Mouse (Mus musculus) cortical plate, adult 2 months (tissue): ENCODE measurements around the gene Snx18. TPM values are rescaled to one million over a fixed set of nuclear protein-coding genes. Genes with fewer than 3 reads are reported as not detected.

ENCODE experiments used
- H3K27ac ChIP-seq: fragments of 200-500 bp; 2 replicates; pipeline ENCODE4 v1.5.1; 2012; ENCODE audit warnings: low read length, control low read depth, inconsistent platforms; ENCODE audit not compliant: insufficient read depth
- H3K4me1 ChIP-seq: fragments of 200-500 bp; 2 replicates; pipeline ENCODE4 v1.6.1; 2011; ENCODE audit warnings: low read length; ENCODE audit not compliant: control insufficient read depth, insufficient read depth
- H3K4me3 ChIP-seq: fragments of 200-500 bp; 2 replicates; pipeline ENCODE4 v1.5.1; 2011; ENCODE audit warnings: mild to moderate bottlenecking, low read length, control low read depth; ENCODE audit not compliant: insufficient read depth
- CTCF ChIP-seq: fragments of 200-500 bp; IDR thresholded peaks from 2 replicates; pipeline ENCODE4 v1.5.1; 2011; ENCODE audit warnings: mild to moderate bottlenecking, control low read depth, low read length; ENCODE audit not compliant: insufficient read depth; ENCODE audit errors: extremely low read depth
- POLR2A ChIP-seq: fragments of 200-500 bp; IDR thresholded peaks from 2 replicates; pipeline ENCODE4 v1.6.1; 2011; ENCODE audit warnings: mild to moderate bottlenecking, low read length, control low read depth; ENCODE audit not compliant: insufficient read depth; ENCODE audit errors: extremely low read depth
- polyA plus RNA-seq: library from polyadenylated mRNA; depleted of rRNA; stranded (reverse); fragments of >200 nt; gene quantifications from 2 replicates; pipeline ENCODE4 v1.2.3, GENCODE M21; 2012

Snx18 gene
- polyA plus RNA-seq, 1 experiment = 13.8 TPM

- Histone ChIP-seq H3K4me3 (no peak overlapping the region), H3K4me1 (peaks cover 13% of the 10 kb centered on the region), H3K27ac (no peak overlapping the region)
- TF ChIP-seq CTCF (no peak), POLR2A (no peak)
These were observed 18.4 kb downstream of the Snx18 start for GRCm38 (mm10) chr13:113599701-113600530.

- H3K4me1 ChIP-seq = peaks cover 10% of the 10 kb centered on the region
- H3K4me3 ChIP-seq = no peak overlapping the region
- TF ChIP-seq POLR2A = no peak
- no peak for TF ChIP-seq CTCF
- H3K27ac ChIP-seq = no peak overlapping the region
These were observed 20.7 kb downstream of the Snx18 start for GRCm38 (mm10) chr13:113597616-113598015.

GRCm38 (mm10) chr13:113596821-113597541, 21.4 kb downstream of the Snx18 start:
- H3K27ac ChIP-seq = no peak overlapping the region
- peaks cover 10% of the 10 kb centered on the region for H3K4me1 ChIP-seq
- TF ChIP-seq POLR2A = no peak
- H3K4me3 ChIP-seq = no peak overlapping the region

- Histone ChIP-seq H3K27ac (no peak overlapping the region), H3K4me3 (no peak overlapping the region), H3K4me1 (peaks cover 10% of the 10 kb centered on the region)
- TF ChIP-seq POLR2A = no peak
These were observed 22.4 kb downstream of the Snx18 start for GRCm38 (mm10) chr13:113595987-113596386.

- Histone ChIP-seq H3K4me1 (peaks cover 10% of the 10 kb centered on the region), H3K4me3 (no peak overlapping the region), H3K27ac (no peak overlapping the region)
- TF ChIP-seq CTCF (no peak), POLR2A (no peak)
These were observed 23.1 kb downstream of the Snx18 start for GRCm38 (mm10) chr13:113595219-113595618.

GRCm38 (mm10) chr13:113594361-113594760, 24.0 kb downstream of the Snx18 start:
- no peak overlapping the region for H3K27ac ChIP-seq
- H3K4me1 ChIP-seq = peaks cover 10% of the 10 kb centered on the region
- no peak for TF ChIP-seq CTCF
- TF ChIP-seq POLR2A = no peak
- no peak overlapping the region for H3K4me3 ChIP-seq

GRCm38 (mm10) chr13:113593711-113594110, 24.7 kb downstream of the Snx18 start:
- TF ChIP-seq CTCF = no peak
- TF ChIP-seq POLR2A = no peak
- H3K4me1 ChIP-seq = peaks cover 10% of the 10 kb centered on the region
- no peak overlapping the region for H3K27ac ChIP-seq
- no peak overlapping the region for H3K4me3 ChIP-seq

- Histone ChIP-seq H3K27ac (no peak overlapping the region), H3K4me1 (peaks cover 9% of the 10 kb centered on the region), H3K4me3 (no peak overlapping the region)
- TF ChIP-seq CTCF (no peak), POLR2A (no peak)
These were observed 25.6 kb downstream of the Snx18 start for GRCm38 (mm10) chr13:113592703-113593200.

GRCm38 (mm10) chr13:113591336-113591735, 27.0 kb downstream of the Snx18 start:
- TF ChIP-seq POLR2A = no peak
- no peak for TF ChIP-seq CTCF
- Histone ChIP-seq H3K4me1 (peaks cover 7% of the 10 kb centered on the region), H3K4me3 (no peak overlapping the region), H3K27ac (no peak overlapping the region)

- H3K4me1 ChIP-seq = no peaks in the 10 kb centered on the region
- TF ChIP-seq POLR2A (no peak), CTCF (no peak)
- no peak overlapping the region for H3K4me3 ChIP-seq
- no peak overlapping the region for H3K27ac ChIP-seq
These were observed 28.1 kb downstream of the Snx18 start for GRCm38 (mm10) chr13:113590216-113590615.
